Mouse (Mus musculus): ENCODE data around the gene Pak3. TPM values are rescaled to one million over a fixed set of nuclear protein-coding genes. Genes with fewer than 3 reads are reported as not detected.

Gene Pak3
- polyA plus RNA-seq, 1 experiment from 2014 or later, result 27.4 TPM

DNA sequence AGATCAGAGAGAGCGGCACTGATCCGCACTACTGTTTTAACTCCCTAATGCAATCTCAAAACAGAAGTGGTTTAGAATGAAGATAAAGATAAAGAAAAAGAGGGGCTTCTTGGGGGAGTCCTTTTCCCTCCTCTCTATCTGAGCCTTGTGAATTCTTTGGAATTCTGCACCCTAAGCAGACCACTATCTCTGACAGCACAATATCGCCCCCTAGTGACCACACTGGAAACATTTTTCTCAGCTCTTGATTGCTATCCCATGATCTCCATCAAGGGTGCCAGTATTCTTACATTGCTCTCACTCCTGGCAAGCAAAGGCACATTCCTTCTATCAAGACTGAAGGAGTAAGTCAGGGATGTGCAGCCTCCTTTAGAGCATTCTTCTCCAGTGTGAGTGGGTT lies 149.9 kb downstream of the Pak3 start:
- 49% methylated on average over 3 of the region's 3 CpGs for WGBS

DNA sequence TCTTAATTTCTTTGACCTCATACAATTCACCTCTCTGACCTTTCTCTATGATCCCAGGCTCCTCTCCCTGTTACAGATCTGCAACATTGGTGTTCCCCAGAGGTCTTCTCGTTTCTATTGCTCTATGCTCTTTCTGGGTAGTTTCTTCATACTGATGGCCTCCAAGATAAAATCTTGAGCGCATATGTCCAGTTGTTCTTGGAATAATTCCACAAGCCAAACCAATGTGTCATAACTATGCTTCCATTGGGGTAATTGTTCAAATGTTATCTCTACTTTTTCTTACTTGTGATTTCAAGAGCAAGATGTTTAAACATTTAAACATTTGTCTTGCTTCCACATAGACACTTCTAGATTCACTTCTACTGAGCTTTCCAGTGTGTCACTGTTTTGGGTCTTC lies 160.2 kb downstream of the Pak3 start:
- ATAC-seq (replicated peaks; ENCODE audit: insufficient number of reproducible peaks, low FRiP score, low TSS enrichment, low read depth) (no peak), DNase-seq (ENCODE audit: low spot score) (no peak)
- Histone ChIP-seq H3K27ac (replicated peaks; ENCODE audit: low read depth, low read length) (no peak overlapping the region), H3K4me3 (ENCODE audit: low read depth, low read length) (no peak overlapping the region), H3K9ac (replicated peaks; ENCODE audit: low read length) (no peak overlapping the region), H3K4me1 (ENCODE audit: control insufficient read depth, insufficient read depth, low read length) (no peaks in the 10 kb centered on the region), H3K9me3 (replicated peaks; ENCODE audit: control insufficient read depth, low read length) (no peaks in the 10 kb centered on the region), H3K36me3 (replicated peaks; ENCODE audit: control insufficient read depth, insufficient read depth, low read depth, low read length) (no peaks in the 10 kb centered on the region), H3K27me3 (ENCODE audit: control insufficient read depth, insufficient read depth, low read length) (no peaks in the 10 kb centered on the region), H3K4me2 (ENCODE audit: low read depth, low read length) (no peak overlapping the region)
- WGBS, result 77% methylated on average over 2 of the region's 2 CpGs

More for the DNA sequence above, 149.9 kb downstream of the Pak3 start:
- no peaks in the 10 kb centered on the region for H3K4me1 ChIP-seq (ENCODE audit: control insufficient read depth, insufficient read depth, low read length)
- H3K27me3 ChIP-seq (ENCODE audit: control insufficient read depth, insufficient read depth, low read length), result no peaks in the 10 kb centered on the region; the same call in 1 of the 2 replicates
- no peak overlapping the region for H3K4me2 ChIP-seq (ENCODE audit: low read depth, low read length)
- H3K9ac ChIP-seq (replicated peaks; ENCODE audit: low read length), result no peak overlapping the region
- no peak overlapping the region for H3K4me3 ChIP-seq (ENCODE audit: low read depth, low read length)
- H3K27ac ChIP-seq (replicated peaks; ENCODE audit: low read depth, low read length), result no peak overlapping the region
- ATAC-seq (replicated peaks; ENCODE audit: insufficient number of reproducible peaks, low FRiP score, low TSS enrichment, low read depth) (no peak), DNase-seq (ENCODE audit: low spot score) (peak; percentile 78)
- no peaks in the 10 kb centered on the region for H3K9me3 ChIP-seq (replicated peaks; ENCODE audit: control insufficient read depth, low read length)
- no peaks in the 10 kb centered on the region for H3K36me3 ChIP-seq (replicated peaks; ENCODE audit: control insufficient read depth, insufficient read depth, low read depth, low read length)

DNA sequence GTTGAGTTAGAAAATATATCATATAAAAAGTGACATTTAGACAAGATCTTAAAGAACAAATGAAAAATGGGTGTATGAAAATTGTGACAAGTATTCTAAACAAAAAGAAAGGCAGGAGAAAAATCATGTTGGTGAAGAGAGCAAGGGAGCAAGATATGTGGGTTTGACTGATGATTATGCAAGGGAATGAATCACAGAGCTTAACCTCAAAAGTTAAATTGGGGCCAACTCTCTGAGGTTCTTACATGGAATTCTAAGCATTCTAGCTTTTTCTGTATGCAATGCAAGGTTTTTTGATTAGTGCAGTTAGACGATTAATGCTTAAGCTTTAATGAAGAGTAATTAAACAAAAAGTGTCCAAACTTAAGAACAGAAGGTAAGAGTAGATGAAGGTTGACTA lies 203.9 kb downstream of the Pak3 start:
- ATAC-seq (replicated peaks; ENCODE audit: insufficient number of reproducible peaks, low FRiP score, low TSS enrichment, low read depth) (no peak), DNase-seq (ENCODE audit: low spot score) (no peak)
- H3K27me3 ChIP-seq (ENCODE audit: control insufficient read depth, insufficient read depth, low read length), result no peaks in the 10 kb centered on the region
- no peak overlapping the region for H3K9ac ChIP-seq (replicated peaks; ENCODE audit: low read length)
- H3K4me2 ChIP-seq (ENCODE audit: low read depth, low read length), result no peak overlapping the region
- H3K9me3 ChIP-seq (replicated peaks; ENCODE audit: control insufficient read depth, low read length), result no peaks in the 10 kb centered on the region
- H3K27ac ChIP-seq (replicated peaks; ENCODE audit: low read depth, low read length), result no peak overlapping the region
- H3K36me3 ChIP-seq (replicated peaks; ENCODE audit: control insufficient read depth, insufficient read depth, low read depth, low read length), result no peaks in the 10 kb centered on the region
- WGBS, result 90% methylated on average over 1 of the region's 1 CpGs
- H3K4me1 ChIP-seq (ENCODE audit: control insufficient read depth, insufficient read depth, low read length), result no peaks in the 10 kb centered on the region
- no peak overlapping the region for H3K4me3 ChIP-seq (ENCODE audit: low read depth, low read length)

- H3K9ac ChIP-seq (replicated peaks; ENCODE audit: low read length), result no peak overlapping the region
- no peak overlapping the region for H3K27ac ChIP-seq (replicated peaks; ENCODE audit: low read depth, low read length)
- DNase-seq (ENCODE audit: low spot score) (no peak), ATAC-seq (replicated peaks; ENCODE audit: insufficient number of reproducible peaks, low FRiP score, low TSS enrichment, low read depth) (no peak)
- no peak overlapping the region for H3K4me2 ChIP-seq (ENCODE audit: low read depth, low read length)
- no peak overlapping the region for H3K4me3 ChIP-seq (ENCODE audit: low read depth, low read length)
- H3K27me3 ChIP-seq (ENCODE audit: control insufficient read depth, insufficient read depth, low read length), result no peaks in the 10 kb centered on the region
- no peaks in the 10 kb centered on the region for H3K36me3 ChIP-seq (replicated peaks; ENCODE audit: control insufficient read depth, insufficient read depth, low read depth, low read length)
- no peaks in the 10 kb centered on the region for H3K9me3 ChIP-seq (replicated peaks; ENCODE audit: control insufficient read depth, low read length)
- H3K4me1 ChIP-seq (ENCODE audit: control insufficient read depth, insufficient read depth, low read length), result no peaks in the 10 kb centered on the region
- 81% methylated on average over 3 of the region's 3 CpGs for WGBS
These were observed 207.0 kb downstream of the Pak3 start for GRCm38 (mm10) chrX:143725411-143725810.

- no peak for ATAC-seq (replicated peaks; ENCODE audit: insufficient number of reproducible peaks, low FRiP score, low TSS enrichment, low read depth)
- no peaks in the 10 kb centered on the region for H3K27me3 ChIP-seq (ENCODE audit: control insufficient read depth, insufficient read depth, low read length)
- no peak overlapping the region for H3K27ac ChIP-seq (replicated peaks; ENCODE audit: low read depth, low read length)
- no peaks in the 10 kb centered on the region for H3K4me1 ChIP-seq (ENCODE audit: control insufficient read depth, insufficient read depth, low read length)
- no peak overlapping the region for H3K4me2 ChIP-seq (ENCODE audit: low read depth, low read length)
- WGBS, result 36% methylated on average over 4 of the region's 4 CpGs
- no peaks in the 10 kb centered on the region for H3K36me3 ChIP-seq (replicated peaks; ENCODE audit: control insufficient read depth, insufficient read depth, low read depth, low read length)
- H3K9me3 ChIP-seq (replicated peaks; ENCODE audit: control insufficient read depth, low read length), result no peaks in the 10 kb centered on the region
- H3K9ac ChIP-seq (replicated peaks; ENCODE audit: low read length), result no peak overlapping the region
- H3K4me3 ChIP-seq (ENCODE audit: low read depth, low read length), result no peak overlapping the region
- DNase-seq (ENCODE audit: low spot score), result peak; percentile 38
These were observed 217.6 kb downstream of the Pak3 start for GRCm38 (mm10) chrX:143736035-143736434.

DNA sequence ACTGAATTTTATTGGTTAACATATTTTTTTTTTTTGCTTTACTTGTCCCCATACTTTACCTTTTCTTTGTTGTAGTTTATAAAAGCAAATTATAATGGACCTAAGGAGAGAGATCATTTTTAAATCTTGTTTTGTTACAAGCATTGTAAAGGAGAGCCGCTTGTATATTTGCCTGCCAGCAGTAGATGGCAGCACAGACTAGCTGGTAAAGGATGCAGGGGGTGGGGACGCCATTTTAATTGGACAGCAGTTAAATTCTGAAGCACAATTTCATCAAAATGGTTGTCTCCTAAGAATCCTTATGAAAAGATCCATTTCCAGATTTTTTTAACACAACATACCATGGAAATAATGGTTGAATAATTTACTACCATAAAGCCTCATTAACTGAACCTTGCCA lies 220.8 kb downstream of the Pak3 start:
- Histone ChIP-seq H3K9ac (replicated peaks; ENCODE audit: low read length) (no peak overlapping the region), H3K9me3 (replicated peaks; ENCODE audit: control insufficient read depth, low read length) (no peaks in the 10 kb centered on the region), H3K4me2 (ENCODE audit: low read depth, low read length) (no peak overlapping the region), H3K27ac (replicated peaks; ENCODE audit: low read depth, low read length) (no peak overlapping the region), H3K4me3 (ENCODE audit: low read depth, low read length) (no peak overlapping the region), H3K27me3 (ENCODE audit: control insufficient read depth, insufficient read depth, low read length) (no peaks in the 10 kb centered on the region), H3K36me3 (replicated peaks; ENCODE audit: control insufficient read depth, insufficient read depth, low read depth, low read length) (no peaks in the 10 kb centered on the region), H3K4me1 (ENCODE audit: control insufficient read depth, insufficient read depth, low read length) (no peaks in the 10 kb centered on the region)
- ATAC-seq (replicated peaks; ENCODE audit: insufficient number of reproducible peaks, low FRiP score, low TSS enrichment, low read depth), result no peak
- DNase-seq (ENCODE audit: low spot score), result peak; percentile 64
- 22% methylated on average over 2 of the region's 2 CpGs for WGBS

DNA sequence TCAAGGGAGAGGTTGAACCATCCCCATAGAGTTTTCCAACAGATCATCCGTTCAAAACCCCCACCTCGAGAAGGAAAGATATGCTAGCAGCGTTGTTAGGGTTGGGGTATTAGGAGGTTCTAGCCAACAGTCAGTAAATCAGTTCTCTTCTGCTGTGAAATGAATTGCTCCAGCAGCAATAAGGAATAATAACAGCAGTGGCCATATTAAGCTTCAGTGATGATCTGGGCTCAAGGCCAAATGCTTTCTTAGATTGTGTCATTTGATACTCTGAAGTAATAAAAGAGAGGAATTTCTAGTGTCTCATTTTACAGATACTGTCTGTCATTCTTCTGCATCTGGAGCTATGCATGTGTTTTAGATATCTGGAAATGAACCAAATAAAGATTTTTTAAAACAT lies 244.2 kb downstream of the Pak3 start:
- WGBS, result 80% methylated on average over 3 of the region's 3 CpGs
- H3K9me3 ChIP-seq (replicated peaks; ENCODE audit: control insufficient read depth, low read length), result no peaks in the 10 kb centered on the region
- no peaks in the 10 kb centered on the region for H3K36me3 ChIP-seq (replicated peaks; ENCODE audit: control insufficient read depth, insufficient read depth, low read depth, low read length)
- no peak overlapping the region for H3K9ac ChIP-seq (replicated peaks; ENCODE audit: low read length)
- no peaks in the 10 kb centered on the region for H3K4me1 ChIP-seq (ENCODE audit: control insufficient read depth, insufficient read depth, low read length)
- no peak overlapping the region for H3K4me2 ChIP-seq (ENCODE audit: low read depth, low read length)
- no peak overlapping the region for H3K4me3 ChIP-seq (ENCODE audit: low read depth, low read length)
- no peaks in the 10 kb centered on the region for H3K27me3 ChIP-seq (ENCODE audit: control insufficient read depth, insufficient read depth, low read length)
- no peak for ATAC-seq (replicated peaks; ENCODE audit: insufficient number of reproducible peaks, low FRiP score, low TSS enrichment, low read depth)
- no peak for DNase-seq (ENCODE audit: low spot score)
- H3K27ac ChIP-seq (replicated peaks; ENCODE audit: low read depth, low read length), result no peak overlapping the region

DNA sequence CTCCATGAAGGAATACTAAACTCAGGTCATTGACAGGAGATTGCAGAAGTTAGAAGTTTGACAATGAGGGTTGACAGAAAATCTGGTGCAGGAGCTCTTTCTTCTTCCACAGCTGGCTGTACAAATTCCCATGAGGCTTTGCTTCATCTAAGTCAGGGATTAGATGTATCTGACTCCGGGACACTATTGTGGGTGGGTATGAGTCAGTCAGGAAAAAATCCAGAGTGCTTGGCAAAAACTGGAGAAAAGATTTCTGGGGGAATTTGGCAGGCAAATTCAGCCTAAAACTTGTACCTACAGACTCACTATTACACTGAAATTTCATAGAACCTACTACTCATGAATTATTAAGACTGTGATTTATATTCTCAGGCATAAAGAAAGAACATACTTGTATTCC lies 297.6 kb downstream of the Pak3 start:
- Histone ChIP-seq H3K27me3 (ENCODE audit: control insufficient read depth, insufficient read depth, low read length) (no peaks in the 10 kb centered on the region), H3K9me3 (replicated peaks; ENCODE audit: control insufficient read depth, low read length) (no peaks in the 10 kb centered on the region), H3K4me3 (ENCODE audit: low read depth, low read length) (no peak overlapping the region), H3K36me3 (replicated peaks; ENCODE audit: control insufficient read depth, insufficient read depth, low read depth, low read length) (no peaks in the 10 kb centered on the region), H3K9ac (replicated peaks; ENCODE audit: low read length) (no peak overlapping the region), H3K27ac (replicated peaks; ENCODE audit: low read depth, low read length) (no peak overlapping the region), H3K4me2 (ENCODE audit: low read depth, low read length) (no peak overlapping the region), H3K4me1 (ENCODE audit: control insufficient read depth, insufficient read depth, low read length) (no peaks in the 10 kb centered on the region)
- DNase-seq (ENCODE audit: low spot score) (no peak), ATAC-seq (replicated peaks; ENCODE audit: insufficient number of reproducible peaks, low FRiP score, low TSS enrichment, low read depth) (no peak)
- 78% methylated on average over 1 of the region's 1 CpGs for WGBS
